Mouse (Mus musculus) midbrain, embryonic 14.5 days (tissue): ENCODE measurements around the gene Btbd9. TPM values are rescaled to one million over a fixed set of nuclear protein-coding genes. Genes with fewer than 3 reads are reported as not detected.

ENCODE experiments used
- ATAC-seq: fragments of 200-750 bp; cut with Nextera tagmentation; 2 replicates; pipeline ENCODE4 v1.8.0; 2017; ENCODE audit warnings: moderate number of reproducible peaks, moderate library complexity; ENCODE audit not compliant: low FRiP score, low TSS enrichment
- DNase-seq: peaks from one replicate; pipeline ENCODE4 v3.0.0-alpha.2; 2015
- H3K27ac ChIP-seq: fragments of 300-500 bp; sonication (generic); replicated peaks from 2 replicates; pipeline ENCODE4 v1.5.1; 2014; ENCODE audit warnings: mild to moderate bottlenecking, low read depth, low read length, moderate library complexity
- H3K27me3 ChIP-seq: fragments of 300-500 bp; sonication (generic); 2 replicates; pipeline ENCODE4 v1.6.1; 2014; ENCODE audit warnings: low read length, control low read depth, mixed read lengths; ENCODE audit not compliant: control insufficient read depth, insufficient read depth
- H3K36me3 ChIP-seq: fragments of 300-500 bp; sonication (generic); 2 replicates; pipeline ENCODE4 v1.6.1; 2014; ENCODE audit warnings: low read length, control low read depth; ENCODE audit not compliant: control insufficient read depth, insufficient read depth
- H3K4me1 ChIP-seq: fragments of 300-500 bp; sonication (generic); 2 replicates; pipeline ENCODE4 v1.6.1; 2014; ENCODE audit warnings: mild to moderate bottlenecking, antibody characterized with exemption, low read length, control low read depth; ENCODE audit not compliant: control insufficient read depth, insufficient read depth
- H3K4me2 ChIP-seq: fragments of 300-500 bp; sonication (generic); 2 replicates; pipeline ENCODE4 v1.6.1; 2014; ENCODE audit warnings: mild to moderate bottlenecking, low read length, moderate library complexity
- H3K4me3 ChIP-seq: fragments of 300-500 bp; sonication (generic); replicated peaks from 2 replicates; pipeline ENCODE4 v1.5.1; 2014; ENCODE audit warnings: low read depth, low read length
- H3K9ac ChIP-seq: fragments of 300-500 bp; sonication (generic); replicated peaks from 2 replicates; pipeline ENCODE4 v1.6.1; 2014; ENCODE audit warnings: mild to moderate bottlenecking, low read length, moderate library complexity
- H3K9me3 ChIP-seq: fragments of 300-500 bp; sonication (generic); 2 replicates; pipeline ENCODE4 v1.6.1; 2016; ENCODE audit warnings: low read length, control low read depth, mixed read lengths; ENCODE audit not compliant: control insufficient read depth
- WGBS: fragments of 180-500 bp; shearing (Covaris S2); extraction: QIAGEN DNeasy Blood & Tissue Kit; methylation state at CpG from one replicate; pipeline ENCODE4 v1.1.7; 2014; 5-methylcytosine and 5-hydroxymethylcytosine counted together
- polyA plus RNA-seq: library from polyadenylated mRNA; unstranded; fragments of >200 nt; fragmentation: Nextera tagmentation; extraction: Ambion mirVana; gene quantifications from 2 replicates; pipeline ENCODE4 v1.2.1, GENCODE M21; 2014

Btbd9 gene
- polyA plus RNA-seq, 1 experiment from 2014 or later, result 140 TPM

DNA sequence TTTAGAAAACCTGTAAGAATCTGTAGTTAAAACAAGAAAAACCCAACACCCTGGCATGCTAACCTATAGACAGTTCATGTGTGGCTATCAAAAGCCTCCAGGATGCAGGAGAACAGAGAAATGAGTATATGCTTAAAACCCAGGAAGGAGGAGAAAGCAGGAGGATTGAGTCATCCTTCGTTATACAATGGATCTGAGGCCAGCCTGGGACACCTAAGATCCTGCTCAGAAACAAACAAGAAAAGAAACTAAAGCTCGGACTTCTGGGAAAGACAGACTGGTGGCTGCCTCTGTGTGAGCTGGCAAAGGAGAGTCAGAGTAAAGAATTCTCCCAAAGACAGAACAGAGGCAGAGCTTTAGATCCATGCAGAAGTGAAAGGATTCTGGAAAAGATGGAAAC, 17.7 kb downstream of the Btbd9 start:
- H3K4me3 ChIP-seq, result no peak overlapping the region
- no peaks in the 10 kb centered on the region for H3K9me3 ChIP-seq
- no peaks in the 10 kb centered on the region for H3K36me3 ChIP-seq
- H3K9ac ChIP-seq, result no peak overlapping the region
- no peaks in the 10 kb centered on the region for H3K27me3 ChIP-seq
- ATAC-seq (no peak), DNase-seq (no peak)
- H3K4me2 ChIP-seq, result no peak overlapping the region
- H3K4me1 ChIP-seq, result no peaks in the 10 kb centered on the region
- 74% methylated on average over 2 of the region's 2 CpGs for WGBS
- H3K27ac ChIP-seq, result no peak overlapping the region

- H3K36me3 ChIP-seq, result no peaks in the 10 kb centered on the region
- H3K4me3 ChIP-seq, result no peak overlapping the region
- no peaks in the 10 kb centered on the region for H3K27me3 ChIP-seq
- ATAC-seq, result no peak
- no peak overlapping the region for H3K4me2 ChIP-seq
- H3K9ac ChIP-seq, result no peak overlapping the region
- H3K9me3 ChIP-seq, result no peaks in the 10 kb centered on the region
- DNase-seq, result no peak
- no peak overlapping the region for H3K27ac ChIP-seq
- WGBS, result 89% methylated on average over 3 of the region's 3 CpGs
- H3K4me1 ChIP-seq, result no peaks in the 10 kb centered on the region
These were observed 19.8 kb downstream of the Btbd9 start for GRCm38 (mm10) chr17:30556512-30556911.

DNA sequence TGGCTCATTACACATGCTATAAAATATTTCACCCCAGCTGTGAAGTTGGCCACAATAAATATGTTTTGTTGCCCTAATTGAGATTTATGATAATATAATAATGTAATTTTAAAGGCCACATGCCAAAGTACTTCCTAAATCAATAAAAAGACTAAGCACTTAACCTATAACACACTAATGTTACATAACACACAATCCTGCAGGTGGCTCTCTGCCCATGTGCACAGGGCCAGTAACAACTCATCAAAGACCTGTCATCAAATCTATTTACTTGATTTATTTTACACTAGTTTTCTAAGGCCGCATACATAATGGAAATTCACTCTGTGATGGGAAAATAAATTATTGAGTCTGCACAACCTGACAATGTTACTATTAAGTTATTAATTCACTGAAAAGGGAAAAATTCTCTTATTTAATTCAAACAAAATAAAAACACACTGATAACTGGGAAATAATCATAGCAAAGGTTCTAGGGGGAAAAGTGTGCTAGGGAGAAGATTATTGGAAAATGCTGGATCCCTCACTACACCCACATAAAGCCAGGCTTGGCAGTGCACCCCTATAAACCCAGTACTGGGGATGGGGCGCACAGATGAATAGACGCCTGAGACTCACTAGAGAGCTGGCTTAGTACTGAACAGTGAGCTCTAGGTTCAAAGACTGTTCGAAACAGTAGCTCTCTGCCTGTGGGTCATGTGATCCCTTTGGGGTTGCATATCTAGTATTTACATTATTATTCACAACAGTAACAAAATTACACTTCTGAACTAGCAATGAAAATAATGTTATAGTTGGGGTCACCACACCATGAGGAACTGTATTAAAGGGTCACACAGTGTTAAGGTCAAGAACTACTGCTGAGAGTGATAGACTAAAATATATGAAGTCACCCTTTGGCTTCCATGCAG, 23.0 kb downstream of the Btbd9 start:
- H3K4me3 ChIP-seq, result no peak overlapping the region
- DNase-seq (no peak), ATAC-seq (no peak)
- H3K4me2 ChIP-seq, result no peak overlapping the region
- H3K36me3 ChIP-seq, result no peaks in the 10 kb centered on the region
- H3K27ac ChIP-seq, result no peak overlapping the region
- no peak overlapping the region for H3K9ac ChIP-seq
- H3K9me3 ChIP-seq, result no peaks in the 10 kb centered on the region
- H3K4me1 ChIP-seq, result no peaks in the 10 kb centered on the region
- no peaks in the 10 kb centered on the region for H3K27me3 ChIP-seq
- WGBS, result 93% methylated on average over 4 of the region's 4 CpGs

DNA sequence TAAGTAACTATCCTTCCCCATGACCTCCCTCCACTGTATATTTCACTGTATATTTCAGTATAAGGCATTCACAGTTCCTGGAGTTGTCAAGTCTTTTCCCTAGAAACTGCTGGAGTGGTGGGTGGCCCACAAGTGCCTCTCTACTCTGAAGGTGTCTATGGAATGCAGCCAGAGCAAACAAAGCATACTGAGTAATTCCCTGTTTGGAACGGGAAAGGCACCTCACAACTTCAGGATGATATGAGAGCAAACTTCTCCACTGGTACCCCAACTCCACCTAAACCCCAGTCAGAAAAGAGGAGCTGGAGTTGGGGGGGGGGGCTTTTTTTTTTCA, 25.5 kb downstream of the Btbd9 start:
- WGBS, result 43% methylated on average over 1 of the region's 1 CpGs
- Histone ChIP-seq H3K4me1 (peaks cover 9% of the 10 kb centered on the region; the same call in 1 of the 2 replicates), H3K36me3 (no peaks in the 10 kb centered on the region), H3K9me3 (no peaks in the 10 kb centered on the region), H3K4me3 (no peak overlapping the region), H3K27ac (no peak overlapping the region), H3K27me3 (no peaks in the 10 kb centered on the region), H3K4me2 (no peak overlapping the region), H3K9ac (no peak overlapping the region)
- no peak for ATAC-seq
- no peak for DNase-seq

- DNase-seq (no peak), ATAC-seq (no peak)
- no peaks in the 10 kb centered on the region for H3K27me3 ChIP-seq
- no peak overlapping the region for H3K4me3 ChIP-seq
- 47% methylated on average over 9 of the region's 9 CpGs for WGBS
- H3K9me3 ChIP-seq, result no peaks in the 10 kb centered on the region
- no peak overlapping the region for H3K27ac ChIP-seq
- H3K9ac ChIP-seq, result no peak overlapping the region
- peaks cover 9% of the 10 kb centered on the region; the same call in 1 of the 2 replicates for H3K4me1 ChIP-seq
- no peaks in the 10 kb centered on the region for H3K36me3 ChIP-seq
- no peak overlapping the region for H3K4me2 ChIP-seq
These were observed 26.2 kb downstream of the Btbd9 start for GRCm38 (mm10) chr17:30549899-30550773.

DNA sequence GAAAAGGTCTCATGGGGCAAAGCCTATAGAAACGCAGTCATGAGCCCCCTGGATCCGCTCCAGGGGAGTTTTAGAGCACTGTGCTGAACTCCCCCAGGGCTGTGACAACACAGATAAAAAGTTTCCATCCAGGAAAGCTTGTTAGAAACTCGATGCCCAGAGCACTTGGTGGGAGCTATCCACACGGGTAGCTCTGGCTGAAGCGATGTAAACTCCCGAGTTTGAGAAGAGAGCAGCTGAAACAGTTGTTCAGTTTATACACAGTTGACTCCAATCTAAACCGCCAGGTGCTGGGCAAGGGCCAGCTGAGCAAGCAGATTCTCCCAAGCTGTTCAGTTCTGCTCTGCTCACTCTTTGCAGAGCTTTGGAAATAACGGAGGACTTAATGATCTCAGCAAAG, 37.2 kb downstream of the Btbd9 start:
- 58% methylated on average over 8 of the region's 8 CpGs for WGBS
- Histone ChIP-seq H3K4me1 (no peaks in the 10 kb centered on the region), H3K4me3 (no peak overlapping the region), H3K4me2 (no peak overlapping the region), H3K36me3 (no peaks in the 10 kb centered on the region), H3K9me3 (no peaks in the 10 kb centered on the region), H3K27me3 (no peaks in the 10 kb centered on the region), H3K9ac (no peak overlapping the region), H3K27ac (no peak overlapping the region)
- ATAC-seq (no peak), DNase-seq (no peak)

DNA sequence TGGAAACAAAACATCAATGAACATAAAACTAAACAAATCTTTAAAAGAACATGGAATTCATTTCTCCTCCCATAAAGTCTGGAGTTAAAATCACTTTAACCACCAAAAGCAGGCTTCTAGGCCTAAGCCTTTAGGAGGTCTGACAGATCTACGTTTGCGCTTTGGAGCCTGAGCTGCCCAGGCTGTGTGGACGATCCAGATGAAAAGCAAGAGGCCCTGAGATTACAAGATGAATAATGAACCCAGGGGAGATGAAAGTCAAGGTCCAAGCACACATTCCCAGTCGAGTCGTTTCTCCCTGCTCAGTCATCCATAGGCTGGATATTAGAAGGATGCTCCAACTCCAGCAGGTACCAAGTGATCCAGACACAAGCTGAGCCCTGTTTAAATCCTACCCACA, 39.6 kb downstream of the Btbd9 start:
- no peak for ATAC-seq
- Histone ChIP-seq H3K9me3 (no peaks in the 10 kb centered on the region), H3K27ac (no peak overlapping the region), H3K4me2 (no peak overlapping the region), H3K9ac (no peak overlapping the region), H3K27me3 (no peaks in the 10 kb centered on the region), H3K4me1 (no peaks in the 10 kb centered on the region), H3K36me3 (no peaks in the 10 kb centered on the region), H3K4me3 (no peak overlapping the region)
- DNase-seq, result no peak
- WGBS, result 35% methylated on average over 5 of the region's 5 CpGs

GRCm38 (mm10) chr17:30533098-30533497, 43.2 kb downstream of the Btbd9 start:
- Histone ChIP-seq H3K4me2 (no peak overlapping the region), H3K27ac (no peak overlapping the region), H3K36me3 (no peaks in the 10 kb centered on the region), H3K4me1 (no peaks in the 10 kb centered on the region), H3K9me3 (no peaks in the 10 kb centered on the region), H3K9ac (no peak overlapping the region), H3K27me3 (no peaks in the 10 kb centered on the region), H3K4me3 (no peak overlapping the region)
- whole genome bisulfite sequencing, result 84% methylated on average over 2 of the region's 2 CpGs
- no peak for DNase-seq
- no peak for ATAC-seq
